Mouse (Mus musculus): ENCODE measurements around the gene Pan3.
"Not testable (repeated sequence)": the region's sequence is repeated elsewhere in the genome, so short reads cannot be mapped to it uniquely, and the experiment has no call there.

Gene Pan3

DNA sequence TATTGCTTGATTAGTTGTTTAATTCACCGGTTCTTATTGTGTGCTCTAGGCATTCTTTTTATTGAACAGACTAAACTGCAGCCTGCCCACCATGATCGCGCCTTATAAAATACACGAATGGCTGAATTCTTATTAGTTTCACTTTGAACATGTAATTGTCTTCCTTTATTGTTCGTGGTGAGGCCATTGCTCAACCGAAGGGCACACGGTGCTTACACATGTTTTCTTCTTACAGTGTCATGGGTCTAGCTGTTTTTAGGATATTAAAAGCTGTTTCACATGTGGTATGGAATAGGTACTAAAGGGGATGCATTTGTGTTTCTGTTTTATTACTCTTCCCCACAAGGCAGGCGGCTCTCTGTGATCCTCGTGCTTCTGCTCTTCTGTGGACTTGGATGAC lies 81.4 kb downstream of the Pan3 start:
- in situ Hi-C loops (cut with MboI; ENCODE audit: low pct_unique_long_range_greater_than_20kb in 1 of 2, low sequenced_read_pairs in 2 of 2, unreplicated experiment in 1 of 2), result no loop called here

DNA sequence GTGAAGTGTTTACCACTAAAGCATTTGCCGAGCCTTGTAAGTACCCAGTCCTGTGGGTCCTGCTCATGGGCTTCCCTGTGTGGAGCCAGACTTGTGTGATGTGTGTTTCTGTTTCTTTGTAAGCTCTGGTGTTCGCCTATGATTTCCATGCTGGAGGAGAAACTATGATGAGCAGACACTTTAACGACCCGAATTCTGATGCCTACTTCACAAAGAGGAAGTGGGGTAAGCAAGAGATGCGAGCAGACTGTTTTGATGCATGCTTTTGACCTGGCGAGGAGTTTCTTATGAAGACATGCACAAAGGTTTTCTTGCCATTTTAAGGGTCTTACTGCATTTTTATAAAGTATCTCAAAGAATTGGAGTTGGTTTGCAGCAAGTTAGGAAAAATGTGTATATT lies 97.0 kb downstream of the Pan3 start:
- in situ Hi-C loops (cut with MboI; ENCODE audit: low pct_unique_long_range_greater_than_20kb in 1 of 2, low sequenced_read_pairs in 2 of 2, unreplicated experiment in 1 of 2), result no loop called here

DNA sequence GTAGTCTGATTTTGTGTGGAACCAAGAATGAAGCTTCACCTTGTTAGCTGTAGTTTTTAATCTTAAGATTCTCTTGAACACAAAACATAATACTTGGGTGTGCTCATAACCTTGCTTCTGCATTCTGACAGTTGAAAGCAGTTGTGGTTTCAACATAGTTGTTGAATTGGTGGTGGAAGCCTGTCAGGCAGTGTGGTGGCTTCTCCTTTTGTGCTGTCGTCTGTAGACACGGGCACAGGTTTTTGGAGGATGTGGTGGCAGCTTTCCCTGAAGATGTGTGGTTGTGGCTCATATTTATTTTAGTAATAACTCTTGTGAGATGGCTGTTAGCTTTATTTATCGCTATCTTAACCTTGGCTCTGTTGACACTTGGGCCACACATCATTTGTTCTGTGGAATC lies 97.8 kb downstream of the Pan3 start:
- in situ Hi-C loops (cut with MboI; ENCODE audit: low pct_unique_long_range_greater_than_20kb in 1 of 2, low sequenced_read_pairs in 2 of 2, unreplicated experiment in 1 of 2), result no loop called here

DNA sequence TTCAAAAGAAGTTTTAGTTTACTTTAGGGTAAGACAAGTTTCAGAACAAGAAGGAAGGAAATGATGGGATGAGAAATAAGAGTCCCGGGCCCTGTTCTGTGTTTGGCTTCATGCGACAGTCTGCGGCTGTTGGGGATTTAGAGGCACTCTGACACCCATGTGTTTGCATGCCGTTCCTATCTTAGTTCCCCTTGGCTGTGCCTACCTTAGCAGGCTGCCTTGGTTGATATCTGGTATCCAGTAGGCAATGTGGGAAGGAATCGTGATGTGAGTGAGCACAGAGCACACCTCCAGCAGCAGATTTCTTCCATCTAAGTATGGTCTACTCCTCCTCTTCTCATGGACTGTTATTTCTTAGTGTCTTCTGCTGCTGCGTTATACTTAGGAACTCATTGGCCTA lies 102.1 kb downstream of the Pan3 start:
- in situ Hi-C loops (cut with MboI; ENCODE audit: low pct_unique_long_range_greater_than_20kb in 1 of 2, low sequenced_read_pairs in 2 of 2, unreplicated experiment in 1 of 2), result no loop called here

GRCm38 (mm10) chr5:147539409-147539808 lies 109.4 kb downstream of the Pan3 start:
- in situ Hi-C loops (cut with MboI; ENCODE audit: low pct_unique_long_range_greater_than_20kb in 1 of 2, low sequenced_read_pairs in 2 of 2, unreplicated experiment in 1 of 2), result no loop called here

DNA sequence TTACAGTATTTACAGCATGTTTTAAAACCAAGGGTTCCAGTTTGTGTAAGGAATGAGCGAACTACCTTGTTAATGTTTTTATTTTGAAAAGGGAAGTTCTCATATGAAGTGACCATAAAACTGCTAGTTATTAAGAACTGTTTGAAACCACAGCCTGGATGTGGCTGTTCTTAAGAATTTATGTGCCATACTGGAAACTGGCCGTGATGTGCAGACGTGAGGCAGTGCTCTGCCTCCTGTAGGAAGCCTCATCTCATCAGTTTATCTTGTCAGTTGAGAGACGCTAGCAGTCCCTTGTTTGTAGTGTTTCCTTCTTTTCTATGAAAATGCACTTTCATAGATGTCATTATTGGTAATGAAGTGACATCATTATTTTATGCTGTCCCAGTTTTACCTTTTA lies 109.9 kb downstream of the Pan3 start:
- in situ Hi-C loops (cut with MboI; ENCODE audit: low pct_unique_long_range_greater_than_20kb in 1 of 2, low sequenced_read_pairs in 2 of 2, unreplicated experiment in 1 of 2), result no loop called here

- in situ Hi-C loops (cut with MboI; ENCODE audit: low pct_unique_long_range_greater_than_20kb in 1 of 2, low sequenced_read_pairs in 2 of 2, unreplicated experiment in 1 of 2), result no loop called here
Observed at GRCm38 (mm10) chr5:147542291-147542690, 112.3 kb downstream of the Pan3 start.

DNA sequence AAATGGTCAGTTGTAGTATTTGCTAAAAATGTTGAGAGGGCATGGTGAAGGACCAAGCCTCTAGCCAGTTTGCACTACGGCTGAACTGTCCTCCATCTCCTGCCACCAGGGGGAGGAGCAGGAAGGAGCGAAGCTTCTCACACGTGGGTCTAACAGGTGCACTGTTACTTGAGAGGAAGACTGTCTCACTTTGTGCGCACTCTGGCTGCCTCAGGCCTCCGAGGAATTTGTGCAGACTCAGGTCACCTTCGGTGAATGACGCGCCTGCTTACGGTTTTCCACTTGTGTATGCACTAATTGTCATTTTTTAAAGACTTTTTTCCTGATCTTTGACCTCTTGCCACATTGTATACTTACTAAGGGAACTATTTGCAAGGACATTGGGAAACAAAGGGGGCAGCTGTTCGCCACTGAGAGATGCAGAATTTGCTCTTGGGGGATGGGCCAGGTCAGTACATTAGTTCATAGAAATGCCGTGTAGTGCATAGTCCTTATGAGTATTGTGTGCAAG lies 115.8 kb downstream of the Pan3 start:
- in situ Hi-C loops (cut with MboI; ENCODE audit: low pct_unique_long_range_greater_than_20kb in 1 of 2, low sequenced_read_pairs in 2 of 2, unreplicated experiment in 1 of 2), result no loop called here

DNA sequence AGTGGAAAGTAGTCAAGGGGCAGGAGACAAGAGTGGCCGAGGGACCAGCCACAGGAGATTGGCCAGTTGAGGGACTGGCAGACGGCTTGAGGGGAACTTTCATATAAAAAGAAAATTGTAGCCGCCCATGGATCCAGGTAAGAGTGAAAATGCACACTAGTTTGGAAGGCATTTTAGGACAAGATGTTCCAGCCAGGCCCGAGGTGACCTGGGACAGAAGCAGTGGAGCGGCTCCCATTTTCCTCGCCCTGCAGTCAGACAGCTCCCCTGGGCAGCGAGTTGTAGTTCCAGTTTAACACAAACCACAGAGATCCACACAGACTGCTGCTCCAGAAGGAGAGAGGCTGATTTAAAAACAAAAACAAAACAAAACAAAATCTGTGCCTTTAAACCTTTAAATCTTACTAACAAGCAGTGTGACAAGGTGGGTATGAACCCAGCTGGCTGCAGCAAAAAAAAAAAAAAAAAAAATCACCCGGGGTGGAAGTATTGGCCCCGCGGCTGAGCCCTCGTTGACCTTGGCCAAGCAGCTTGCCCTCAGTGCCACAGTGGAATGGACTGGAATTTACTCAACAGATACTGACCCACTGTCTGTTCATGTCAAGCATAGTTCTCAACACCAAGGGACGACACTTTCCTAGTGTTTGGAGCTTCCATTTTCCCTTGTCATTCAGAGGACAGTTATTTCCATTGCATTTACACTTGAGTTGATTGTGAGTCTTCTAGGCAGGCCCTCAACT lies 119.2 kb downstream of the Pan3 start:
- in situ Hi-C loops (cut with MboI; ENCODE audit: low pct_unique_long_range_greater_than_20kb in 1 of 2, low sequenced_read_pairs in 2 of 2, unreplicated experiment in 1 of 2), result no loop called here

- in situ Hi-C loops (cut with MboI; ENCODE audit: low pct_unique_long_range_greater_than_20kb in 1 of 2, low sequenced_read_pairs in 2 of 2, unreplicated experiment in 1 of 2), result no loop called here
Observed at GRCm38 (mm10) chr5:147551879-147552627, 122.1 kb downstream of the Pan3 start.

- in situ Hi-C loops (cut with MboI; ENCODE audit: low pct_unique_long_range_greater_than_20kb in 1 of 2, low sequenced_read_pairs in 2 of 2, unreplicated experiment in 1 of 2), result not testable (repeated sequence)
Observed at GRCm38 (mm10) chr5:147557641-147558040, 127.7 kb downstream of the Pan3 start.

DNA sequence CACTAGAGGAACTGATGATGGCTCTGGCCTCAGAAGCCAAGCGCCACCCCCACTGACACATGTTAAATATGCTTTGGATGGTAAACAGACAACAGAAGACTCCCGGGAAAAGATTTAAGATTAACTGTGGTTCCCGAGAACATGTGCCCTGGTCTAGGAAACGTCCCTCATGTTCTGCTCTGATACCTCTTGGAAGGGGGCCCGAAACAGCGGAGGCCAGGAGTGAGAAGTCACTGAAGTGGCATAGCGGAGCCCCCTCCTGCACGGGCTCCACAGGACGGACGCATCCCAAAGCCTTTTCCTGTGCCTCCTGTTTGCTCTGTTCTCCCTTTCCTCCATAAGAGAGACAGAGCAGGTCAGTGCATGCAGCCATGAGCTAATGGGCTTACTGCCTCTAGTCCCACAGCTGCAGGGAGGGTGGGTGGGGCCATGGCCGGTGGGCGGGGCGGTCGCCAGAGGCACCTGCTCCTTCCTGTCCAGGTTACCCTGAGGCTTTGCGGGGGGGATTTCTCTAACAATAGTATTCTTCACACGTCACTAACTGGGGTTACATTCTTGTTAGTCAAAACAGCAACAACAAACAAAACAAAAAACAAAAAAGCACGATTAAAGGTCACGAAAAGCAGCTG lies 133.7 kb downstream of the Pan3 start:
- in situ Hi-C loops (cut with MboI; ENCODE audit: low pct_unique_long_range_greater_than_20kb in 1 of 2, low sequenced_read_pairs in 2 of 2, unreplicated experiment in 1 of 2), result no loop called here

DNA sequence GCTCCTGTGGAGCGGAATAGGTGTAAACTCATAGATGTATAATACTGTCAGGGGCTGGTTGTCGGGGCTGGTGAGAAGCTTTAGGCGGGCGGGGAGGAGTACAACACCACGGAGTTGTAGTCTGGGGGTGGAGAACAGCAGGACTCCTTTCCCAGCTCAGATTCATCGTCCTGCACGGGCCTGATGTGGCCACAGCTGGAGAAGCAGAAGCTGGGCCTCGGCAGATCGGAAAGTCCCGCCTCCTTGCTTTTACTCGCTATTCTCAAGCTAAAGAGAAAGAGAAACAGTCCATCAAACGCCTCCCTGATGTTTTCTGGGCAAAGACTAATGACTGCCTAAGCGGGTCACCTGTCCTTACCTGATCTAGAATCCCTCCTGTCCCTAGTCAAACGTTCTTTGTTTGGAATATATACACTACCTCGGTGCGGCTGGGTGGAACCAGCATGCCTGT lies 134.2 kb downstream of the Pan3 start:
- in situ Hi-C loops (cut with MboI; ENCODE audit: low pct_unique_long_range_greater_than_20kb in 1 of 2, low sequenced_read_pairs in 2 of 2, unreplicated experiment in 1 of 2), result no loop called here

DNA sequence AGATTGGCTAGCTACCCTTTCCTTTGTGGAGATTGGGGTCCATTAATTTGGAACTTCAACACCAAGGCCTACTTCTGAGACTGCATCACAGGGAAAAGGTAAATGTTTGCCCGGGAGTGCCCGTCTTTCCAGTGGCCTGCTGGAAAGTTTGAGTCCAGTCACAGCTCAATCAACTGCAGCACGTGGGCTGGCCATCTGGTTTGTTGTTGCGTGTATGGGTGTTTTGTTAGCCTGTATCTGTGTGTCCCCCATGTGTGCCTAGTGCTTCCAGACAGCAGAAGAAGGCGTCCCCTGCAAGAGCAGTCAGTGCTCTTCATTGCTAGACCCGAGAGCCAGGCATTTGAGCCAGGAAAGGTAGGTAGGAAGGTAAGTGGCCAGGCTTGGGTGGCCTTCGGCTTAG lies 135.5 kb downstream of the Pan3 start:
- in situ Hi-C loops (cut with MboI; ENCODE audit: low pct_unique_long_range_greater_than_20kb in 1 of 2, low sequenced_read_pairs in 2 of 2, unreplicated experiment in 1 of 2), result no loop called here

DNA sequence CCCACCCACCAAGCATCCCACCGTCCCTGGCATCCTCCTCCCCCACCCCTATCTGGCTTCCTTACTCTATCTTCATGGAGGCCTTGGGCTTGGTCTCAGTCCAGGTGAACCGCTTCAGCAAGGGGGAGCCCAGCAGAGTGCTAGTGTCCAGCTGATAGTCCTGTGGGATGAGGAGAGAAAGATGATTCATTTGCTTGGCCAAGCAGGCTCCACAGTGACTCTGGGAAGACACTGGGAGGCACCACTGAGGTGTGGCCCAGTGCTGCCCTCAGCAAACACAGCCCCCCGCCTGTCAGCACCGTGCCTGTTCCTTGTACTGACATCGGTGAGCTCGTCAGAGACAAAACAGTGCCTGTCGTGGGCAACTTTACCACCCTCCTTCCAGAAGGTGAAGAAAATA lies 136.4 kb downstream of the Pan3 start:
- in situ Hi-C loops (cut with MboI; ENCODE audit: low pct_unique_long_range_greater_than_20kb in 1 of 2, low sequenced_read_pairs in 2 of 2, unreplicated experiment in 1 of 2), result no loop called here

DNA sequence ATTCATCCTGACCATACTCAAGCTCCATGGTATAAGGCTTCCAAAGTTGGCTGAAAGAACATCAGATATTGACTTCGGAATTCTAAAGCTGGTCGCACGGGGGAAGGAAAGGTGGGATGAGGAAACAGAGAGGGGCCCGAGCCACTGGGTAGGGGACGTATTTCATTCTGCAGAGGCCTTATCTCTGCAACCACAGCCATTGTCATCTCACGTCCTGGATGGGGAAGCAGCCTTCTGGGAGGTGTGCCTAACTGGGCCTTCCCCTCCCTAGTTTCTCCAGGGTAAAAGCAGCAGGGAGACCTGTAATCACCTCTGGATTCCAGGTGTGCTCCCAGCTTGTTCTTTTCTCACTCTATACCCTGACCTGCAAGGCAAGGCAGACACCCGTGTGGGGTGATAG lies 142.7 kb downstream of the Pan3 start:
- in situ Hi-C loops (cut with MboI; ENCODE audit: low pct_unique_long_range_greater_than_20kb in 1 of 2, low sequenced_read_pairs in 2 of 2, unreplicated experiment in 1 of 2), result loop anchor here in 1 of 2 experiments (10.0 kb wide), 1 partner anchor 168 kb away; the partner anchor contains the start of gene Flt3

GRCm38 (mm10) chr5:147573555-147573954 lies 143.6 kb downstream of the Pan3 start:
- in situ Hi-C loops (cut with MboI; ENCODE audit: low pct_unique_long_range_greater_than_20kb in 1 of 2, low sequenced_read_pairs in 2 of 2, unreplicated experiment in 1 of 2), result loop anchor here in 1 of 2 experiments (10.0 kb wide), 1 partner anchor 169 kb away; the partner anchor contains the start of gene Flt3

GRCm38 (mm10) chr5:147574517-147574916 lies 144.6 kb downstream of the Pan3 start:
- in situ Hi-C loops (cut with MboI; ENCODE audit: low pct_unique_long_range_greater_than_20kb in 1 of 2, low sequenced_read_pairs in 2 of 2, unreplicated experiment in 1 of 2), result loop anchor here in 1 of 2 experiments (10.0 kb wide), 1 partner anchor 170 kb away; the partner anchor contains the start of gene Flt3

DNA sequence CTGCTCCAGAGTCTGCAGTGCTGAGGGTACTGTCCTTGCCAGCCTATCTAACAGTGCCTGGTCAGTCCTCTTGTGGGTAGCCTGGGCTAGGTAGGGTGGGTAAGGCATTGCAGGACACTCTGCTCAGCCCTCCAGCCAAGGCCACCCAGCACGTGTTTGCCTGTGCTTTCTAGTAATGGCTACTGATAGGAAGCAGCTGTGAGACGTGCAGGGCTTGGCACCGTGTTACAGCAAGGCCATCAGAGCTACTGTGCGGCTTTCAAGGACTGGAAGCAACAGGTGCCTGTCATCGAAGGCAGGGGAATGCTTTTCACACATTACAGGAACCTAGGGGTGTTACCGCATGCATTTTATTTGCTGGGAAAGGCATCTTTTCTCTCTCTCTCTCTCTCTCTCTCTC lies 147.0 kb downstream of the Pan3 start:
- in situ Hi-C loops (cut with MboI; ENCODE audit: low pct_unique_long_range_greater_than_20kb in 1 of 2, low sequenced_read_pairs in 2 of 2, unreplicated experiment in 1 of 2), result loop anchor here in 1 of 2 experiments (10.0 kb wide), 1 partner anchor 172 kb away; the partner anchor contains the start of gene Flt3

Measured in mouse embryonic stem cell (cell line).